Mouse (Mus musculus): ENCODE measurements around the gene Neurod1. TPM values are rescaled to one million over a fixed set of nuclear protein-coding genes. Genes with fewer than 3 reads are reported as not detected.

The Neurod1 gene
- total RNA-seq (2021): not detected
- long read RNA-seq, experiment 1: 0 reads
- long read RNA-seq, experiment 2: 0 reads

DNA sequence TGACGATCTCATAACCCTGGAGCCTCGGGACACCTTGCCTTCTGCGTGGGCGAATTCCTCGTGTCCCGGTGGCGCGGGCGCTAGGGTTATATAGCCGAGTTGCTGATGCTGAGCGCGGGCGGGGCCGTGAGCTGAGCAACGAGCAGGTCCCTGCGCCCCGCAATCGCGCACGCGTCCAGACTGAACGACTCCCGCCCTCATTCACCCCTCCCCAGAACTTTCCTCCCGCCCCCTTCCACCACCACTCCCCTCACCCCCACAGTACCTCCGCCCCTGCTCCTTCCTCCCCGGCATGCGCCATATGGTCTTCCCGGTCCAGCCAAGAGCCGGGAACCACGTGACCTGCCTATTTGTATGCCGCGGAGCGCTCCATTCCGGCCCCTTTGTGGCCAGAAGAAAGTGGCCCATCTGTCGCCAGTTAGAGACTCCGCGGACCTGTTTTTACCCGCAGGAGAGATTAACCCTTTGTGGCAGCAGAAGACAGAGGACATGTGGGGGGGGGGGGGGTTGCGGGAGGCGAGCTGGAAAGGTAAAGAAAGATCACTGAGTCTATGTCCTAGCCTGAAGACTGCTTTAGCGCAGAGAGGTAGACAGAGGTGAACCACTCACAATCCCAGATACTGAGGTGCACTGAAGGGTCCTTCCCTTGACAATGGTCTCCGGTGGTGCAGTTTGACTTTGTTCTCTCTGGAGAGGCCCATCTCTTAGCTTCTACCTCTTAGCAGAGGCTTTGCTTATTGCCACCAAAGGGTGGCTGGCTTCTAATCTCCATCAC lies at the start of gene Neurod1, which contains the start of gene Cerkl:
Gene Neurod1 (minus strand): TSS at position 177 of the 775 bp plus-strand sequence.
Gene Cerkl (minus strand): TSS at position 211 of the 775 bp plus-strand sequence.
- no peak for DNase-seq (ENCODE audit: low spot score)

GRCm38 (mm10) chr2:79498990-79499755 lies 42.6 kb upstream of the Neurod1 start:
- peak; percentile 38 for DNase-seq (ENCODE audit: low spot score)

- DNase-seq (ENCODE audit: low spot score): no peak
These were observed 28.6 kb upstream of the Neurod1 start for GRCm38 (mm10) chr2:79485127-79485526.

- no peak for DNase-seq (ENCODE audit: low spot score)
These were observed 26.0 kb upstream of the Neurod1 start for GRCm38 (mm10) chr2:79482511-79482910.

DNA sequence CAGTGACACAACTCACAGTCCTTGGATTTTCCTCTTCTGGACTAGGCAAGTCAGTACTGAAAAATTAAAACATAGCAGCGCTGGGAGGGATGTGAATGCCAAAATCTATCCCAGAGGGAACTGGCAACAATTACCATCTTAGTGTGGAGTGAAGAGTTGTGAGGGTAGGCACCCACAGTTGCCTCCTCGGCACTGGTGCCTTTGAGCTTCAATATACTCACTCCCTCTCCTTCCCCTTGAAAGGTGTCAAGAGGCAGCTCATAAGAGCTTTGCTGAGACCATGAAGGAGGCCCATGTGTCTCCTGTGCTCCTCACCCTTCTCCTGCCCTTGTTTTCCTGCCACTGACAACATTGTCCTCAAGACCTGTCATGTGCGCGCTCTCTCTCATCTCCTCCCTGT lies 5.9 kb upstream of the Neurod1 start:
- no peak for DNase-seq (ENCODE audit: low spot score)

GRCm38 (mm10) chr2:79461861-79462260 lies 5.3 kb upstream of the Neurod1 start:
- DNase-seq (ENCODE audit: low spot score): no peak

DNA sequence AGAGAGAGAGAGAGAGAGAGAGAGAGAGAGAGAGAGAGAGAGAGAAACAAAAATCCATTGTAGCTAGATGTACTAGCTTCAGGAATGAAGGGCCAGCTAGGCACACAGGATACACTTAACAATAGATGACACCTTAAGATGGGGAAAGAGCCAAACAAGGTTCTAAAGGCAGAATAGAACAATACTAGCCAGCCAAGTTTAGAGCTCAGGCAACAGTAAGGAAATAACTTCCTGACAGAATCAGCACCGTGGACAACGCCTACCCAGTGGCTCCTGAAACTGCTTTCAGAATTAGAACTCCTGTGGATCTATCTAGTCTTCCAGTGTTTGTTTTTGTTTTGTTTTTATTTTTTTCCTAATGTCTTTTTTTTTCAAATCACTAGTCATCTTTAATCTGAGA lies 4.0 kb upstream of the Neurod1 start:
- DNase-seq (ENCODE audit: low spot score): no peak

- DNase-seq (ENCODE audit: low spot score): no peak
These were observed 3.6 kb upstream of the Neurod1 start for GRCm38 (mm10) chr2:79460107-79460506.

DNA sequence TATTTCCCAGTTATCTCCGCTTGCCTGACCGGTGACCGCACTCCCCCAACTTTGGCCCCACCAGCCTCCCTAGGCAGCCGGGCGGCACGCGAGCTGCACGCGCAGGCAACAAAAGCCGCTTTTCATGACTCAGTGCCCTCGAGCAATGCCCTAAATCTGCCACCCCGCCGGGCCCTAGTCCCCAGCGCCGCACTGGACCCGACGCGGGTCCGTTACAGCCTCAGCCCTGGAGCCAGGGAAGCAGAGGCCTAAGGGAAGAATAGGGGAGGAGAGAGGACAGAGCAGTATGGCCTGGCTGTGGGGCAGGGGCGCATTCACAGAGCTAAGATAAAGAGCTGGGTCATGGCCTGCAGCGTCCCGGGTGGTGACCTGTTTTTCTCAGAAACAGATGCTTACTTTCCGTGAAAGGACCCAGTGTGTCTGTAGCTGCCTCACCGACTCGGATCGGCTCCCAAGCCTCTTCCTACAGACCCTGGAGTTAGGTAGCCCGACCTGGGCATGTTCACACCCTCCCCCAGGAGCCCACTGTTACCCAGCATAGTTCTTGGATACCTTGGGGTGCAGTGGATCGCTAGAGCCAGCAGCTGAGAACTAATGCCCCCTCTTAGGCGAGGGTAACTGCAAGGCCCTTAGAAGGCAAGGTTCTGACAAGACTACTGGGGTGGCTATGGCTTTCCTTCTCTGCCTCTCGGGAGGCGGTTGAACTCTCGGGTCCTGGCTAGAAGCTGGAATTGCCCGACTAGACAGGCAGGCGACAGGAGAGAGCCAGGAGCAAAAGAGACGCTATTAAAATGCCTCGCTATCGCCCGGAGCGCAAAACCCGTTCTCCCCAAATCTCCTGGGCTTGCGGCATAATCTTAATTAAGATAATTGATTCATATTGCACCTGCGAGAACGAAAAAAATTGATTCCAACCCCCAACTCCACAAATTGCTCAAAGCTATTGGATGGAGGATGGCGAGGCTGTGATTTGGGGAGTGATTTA lies 2.8 kb upstream of the Neurod1 start:
- DNase-seq (ENCODE audit: low spot score): no peak

- no peak for DNase-seq (ENCODE audit: low spot score)
These were observed 1.4 kb upstream of the Neurod1 start for GRCm38 (mm10) chr2:79457932-79458331.

GRCm38 (mm10) chr2:79457434-79457833 lies 883 bp upstream of the Neurod1 start:
- DNase-seq (ENCODE audit: low spot score): no peak

GRCm38 (mm10) chr2:79455646-79456045 lies 905 bp downstream of the Neurod1 start:
- DNase-seq (ENCODE audit: low spot score): no peak

DNA sequence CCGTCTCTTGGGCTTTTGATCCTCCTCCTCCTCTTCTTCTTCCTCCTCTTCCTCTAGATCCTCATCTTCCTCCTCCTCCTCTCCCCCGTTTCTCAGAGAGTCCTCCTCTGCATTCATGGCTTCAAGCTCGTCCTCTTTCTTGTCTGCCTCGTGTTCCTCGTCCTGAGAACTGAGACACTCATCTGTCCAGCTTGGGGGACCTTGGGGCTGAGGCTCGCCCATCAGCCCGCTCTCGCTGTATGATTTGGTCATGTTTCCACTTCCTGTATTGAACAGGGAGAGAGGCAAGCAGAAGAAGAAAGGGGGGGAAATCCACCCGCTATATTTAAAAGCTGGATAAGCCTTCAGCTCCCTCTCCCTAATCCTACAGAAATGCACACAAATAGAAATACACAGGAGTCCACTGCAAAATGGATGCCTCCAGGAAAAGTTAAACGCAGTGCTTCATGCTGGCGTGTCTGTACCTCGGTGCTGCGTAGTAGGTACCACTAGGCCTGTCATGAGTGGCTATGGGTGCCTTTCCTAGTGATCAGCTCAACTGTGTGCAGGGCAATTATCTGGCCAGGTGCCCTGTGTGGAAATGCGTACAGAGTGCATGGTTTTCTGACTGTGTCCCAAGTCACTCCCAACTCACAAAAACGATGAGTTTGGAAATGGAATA lies 1.6 kb downstream of the Neurod1 start:
- DNase-seq (ENCODE audit: low spot score): no peak

GRCm38 (mm10) chr2:79453901-79454781 lies 2.4 kb downstream of the Neurod1 start:
- DNase-seq (ENCODE audit: low spot score): peak; percentile 39

DNA sequence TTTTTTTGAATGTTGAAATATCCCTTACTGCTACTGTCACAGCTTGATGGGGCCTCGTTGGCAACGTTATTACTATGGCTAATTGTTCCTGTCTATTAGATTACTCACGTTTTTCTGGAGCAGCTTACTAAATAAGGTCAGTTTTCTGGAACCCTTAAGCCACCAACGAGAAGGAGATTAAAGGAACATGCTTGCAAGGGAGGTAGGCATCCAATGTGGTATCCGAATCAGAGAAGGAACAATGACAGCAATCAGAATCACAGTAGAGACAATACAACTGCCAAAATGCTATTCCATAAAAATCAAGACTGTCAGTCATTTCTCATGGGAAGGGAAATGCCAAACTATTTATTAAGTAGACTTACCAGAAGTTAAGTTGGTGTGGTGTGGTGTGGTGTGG lies 5.1 kb downstream of the Neurod1 start:
- DNase-seq (ENCODE audit: low spot score): no peak

- DNase-seq (ENCODE audit: low spot score): no peak
These were observed 5.7 kb downstream of the Neurod1 start for GRCm38 (mm10) chr2:79450684-79451394.

DNA sequence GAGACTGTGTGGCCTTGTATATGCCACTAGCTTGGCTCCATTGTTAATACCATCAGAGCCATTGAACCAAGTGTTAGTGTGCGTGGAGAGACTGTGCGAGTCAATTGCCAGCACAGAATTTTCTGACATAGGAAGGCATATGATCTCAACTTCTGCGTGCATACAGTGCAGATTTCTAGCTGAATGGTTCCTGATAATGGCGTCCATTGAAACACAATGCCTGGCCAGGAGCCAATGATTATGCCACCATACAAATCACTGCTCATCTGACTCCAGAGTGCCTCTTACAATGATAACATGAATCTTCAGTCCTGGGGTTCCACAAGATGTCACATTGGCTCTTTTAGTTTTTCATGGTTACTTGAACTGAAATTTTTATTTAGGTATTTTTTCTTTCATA lies 7.2 kb downstream of the Neurod1 start:
- no peak for DNase-seq (ENCODE audit: low spot score)

DNA sequence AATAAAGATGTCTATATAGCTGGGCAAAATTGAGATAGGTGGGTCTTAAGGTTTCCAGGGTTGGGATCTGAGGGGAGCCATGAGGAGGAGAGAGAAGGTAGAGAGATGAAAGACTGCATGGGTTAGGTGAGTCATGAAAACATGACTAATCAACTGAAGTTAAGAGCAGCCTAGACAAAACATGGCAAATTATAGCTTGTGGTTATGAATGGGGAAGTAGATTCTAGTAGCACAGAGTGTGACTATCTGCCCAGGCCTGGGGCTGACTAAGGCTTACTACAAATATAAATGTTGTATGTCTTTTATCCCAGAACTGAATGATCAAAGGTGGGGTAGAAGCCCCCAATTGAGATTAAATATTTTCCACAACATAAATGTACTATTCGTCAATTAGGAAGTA lies 9.4 kb downstream of the Neurod1 start:
- DNase-seq (ENCODE audit: low spot score): no peak

Measured in gastrocnemius, adult 18-20 months (tissue).